Mouse (Mus musculus) liver, postnatal 0 days (tissue): ENCODE data around the gene Dnajc10.
A peak's percentile ranks its signal among the peaks of the same experiment; 100 is the strongest.

Experiments used
- CTCF ChIP-seq: sonication (generic); IDR thresholded peaks from 2 replicates; pipeline ENCODE4 v1.5.1; 2016; ENCODE audit warnings: antibody characterized with exemption, low read depth
- EP300 ChIP-seq: IDR thresholded peaks from 2 replicates; pipeline ENCODE4 v1.6.1; 2016; ENCODE audit warnings: antibody characterized with exemption, low read depth, mild to moderate bottlenecking

GRCm38 (mm10) chr2:80386255-80386654 lies 71.0 kb downstream of the Dnajc10 start:
- TF ChIP-seq EP300 (peak; percentile 56), CTCF (no peak)
